Mouse (Mus musculus) ES-Bruce4 (cell line): ENCODE data around the gene Lcn3. TPM values are rescaled to one million over a fixed set of nuclear protein-coding genes. Genes with fewer than 3 reads are reported as not detected.
"Not testable (repeated sequence)": the region's sequence is repeated elsewhere in the genome, so short reads cannot be mapped to it uniquely, and the experiment has no call there.

Experiments
- H3K27ac ChIP-seq: 2 replicates; pipeline ENCODE4 v1.5.1; 2012; ENCODE audit warnings: low read length, inconsistent platforms; ENCODE audit not compliant: insufficient read depth
- H3K27me3 ChIP-seq: 2 replicates; pipeline ENCODE4 v1.6.1; 2012; ENCODE audit warnings: mild to moderate bottlenecking, low read length, inconsistent platforms; ENCODE audit not compliant: control insufficient read depth, poor library complexity, insufficient read depth, severe bottlenecking
- H3K36me3 ChIP-seq: 2 replicates; pipeline ENCODE4 v1.6.1; 2012; ENCODE audit warnings: inconsistent platforms, mild to moderate bottlenecking, low read length, moderate library complexity; ENCODE audit not compliant: control insufficient read depth, poor library complexity, insufficient read depth, severe bottlenecking
- H3K4me1 ChIP-seq: one replicate; pipeline ENCODE4 v1.8.1; 2011; ENCODE audit warnings: low read length; ENCODE audit not compliant: control insufficient read depth, insufficient read depth
- H3K4me3 ChIP-seq: 2 replicates; pipeline ENCODE4 v1.5.1; 2011; ENCODE audit warnings: low read depth, mild to moderate bottlenecking, low read length
- H3K9ac ChIP-seq: 2 replicates; pipeline ENCODE4 v1.6.1; 2012; ENCODE audit warnings: low read depth, mild to moderate bottlenecking, inconsistent platforms; ENCODE audit not compliant: poor library complexity, severe bottlenecking
- H3K9me3 ChIP-seq: replicated peaks from 2 replicates; pipeline ENCODE4 v1.6.1; 2012; ENCODE audit warnings: mild to moderate bottlenecking, low read length, inconsistent platforms; ENCODE audit not compliant: control insufficient read depth, poor library complexity, insufficient read depth, severe bottlenecking
- CTCF ChIP-seq: IDR thresholded peaks from one replicate; pipeline ENCODE4 v1.8.1; 2011; ENCODE audit warnings: low read depth, low read length
- EP300 ChIP-seq: IDR thresholded peaks from 2 replicates; pipeline ENCODE4 v1.6.1; 2011; ENCODE audit warnings: low read depth, low read length; ENCODE audit not compliant: insufficient read depth
- POLR2A ChIP-seq: IDR thresholded peaks from one replicate; pipeline ENCODE4 v1.8.1; 2011; ENCODE audit warnings: low read length; ENCODE audit not compliant: insufficient read depth
- polyA plus RNA-seq: library from polyadenylated mRNA; stranded (reverse); fragments of >200 nt; gene quantifications from 2 replicates; pipeline ENCODE4 v1.2.4, GENCODE M21; 2011; ENCODE audit warnings: low read depth; ENCODE audit not compliant: missing spikeins, insufficient read depth, insufficient read length

Lcn3 gene
- polyA plus RNA-seq, 1 experiment, result not detected

DNA sequence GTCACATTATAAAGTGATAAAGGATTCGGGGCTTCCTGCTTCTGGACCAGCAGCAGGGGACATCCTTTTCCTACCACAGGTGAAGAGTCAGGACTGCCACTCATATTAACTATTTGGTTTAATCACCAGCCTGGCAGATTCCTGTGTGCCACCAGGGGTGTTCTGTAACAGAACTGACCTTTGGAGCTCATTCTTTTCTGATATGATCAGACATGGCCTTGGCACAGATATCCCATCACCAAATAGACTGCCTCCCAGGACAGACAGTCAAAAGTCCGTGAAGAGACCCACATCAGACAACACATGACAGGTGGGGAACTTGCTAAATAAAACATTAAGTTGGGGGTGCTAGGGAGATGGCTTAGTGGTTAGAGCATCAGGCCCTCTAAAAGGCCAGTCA lies 46.3 kb downstream of the Lcn3 start:
- no peaks in the 10 kb centered on the region for H3K27me3 ChIP-seq
- H3K27ac ChIP-seq, result no peak overlapping the region
- H3K4me3 ChIP-seq, result no peak overlapping the region
- TF ChIP-seq POLR2A (no peak), CTCF (no peak), EP300 (no peak)
- no peaks in the 10 kb centered on the region for H3K4me1 ChIP-seq
- no peak overlapping the region for H3K9ac ChIP-seq
- no peaks in the 10 kb centered on the region for H3K36me3 ChIP-seq
- no peaks in the 10 kb centered on the region for H3K9me3 ChIP-seq

DNA sequence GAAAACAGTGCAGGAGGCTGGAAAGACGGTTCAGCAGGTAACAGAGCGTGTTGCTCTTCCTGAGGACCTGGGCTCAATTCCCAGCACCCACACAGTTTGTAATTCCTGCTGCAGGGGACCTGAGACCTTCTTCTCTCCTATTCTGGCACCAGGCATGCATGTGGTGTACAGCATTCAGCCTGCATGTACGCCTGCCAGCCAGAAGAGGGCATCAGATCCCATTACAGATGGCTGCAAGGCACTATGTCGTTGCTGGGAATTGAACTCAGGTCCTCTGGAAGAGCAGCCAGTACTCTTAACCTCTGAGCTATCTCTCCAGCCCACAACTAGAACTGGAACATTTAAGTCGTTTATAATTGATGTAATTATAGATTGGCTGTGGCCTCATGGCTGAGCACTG lies 48.0 kb downstream of the Lcn3 start:
- no peak overlapping the region for H3K27ac ChIP-seq

DNA sequence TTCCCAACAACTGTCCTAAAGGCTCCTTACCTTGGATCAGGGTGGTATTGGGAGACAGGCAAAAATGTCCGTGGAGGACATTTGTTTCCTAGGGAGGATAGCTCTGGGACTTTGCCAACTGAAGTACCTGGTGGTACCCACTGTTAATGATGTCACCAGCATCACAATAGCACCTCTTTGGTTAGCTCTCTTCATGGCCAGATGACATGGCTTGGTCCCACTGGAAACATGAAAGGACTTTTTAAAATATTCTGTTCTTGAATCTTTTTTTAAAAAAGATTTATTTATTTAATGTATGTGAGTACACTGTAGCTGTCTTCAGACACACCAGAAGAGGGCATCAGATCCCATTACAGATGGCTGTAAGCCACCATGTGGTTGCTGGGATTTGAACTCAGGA lies 50.4 kb downstream of the Lcn3 start, which contains the start of gene Glt6d1:
Gene Glt6d1 (minus strand): TSS at position 101 of the 400 bp plus-strand sequence.
- H3K9me3 ChIP-seq, H3K9ac ChIP-seq, H3K27me3 ChIP-seq, H3K36me3 ChIP-seq, H3K4me3 ChIP-seq, H3K4me1 ChIP-seq, H3K27ac ChIP-seq: not testable (repeated sequence)

More for the DNA sequence above, 48.0 kb downstream of the Lcn3 start:
- no peaks in the 10 kb centered on the region for H3K9me3 ChIP-seq
- H3K27me3 ChIP-seq, result no peaks in the 10 kb centered on the region
- no peaks in the 10 kb centered on the region for H3K36me3 ChIP-seq
- no peaks in the 10 kb centered on the region for H3K4me1 ChIP-seq
- H3K4me3 ChIP-seq, result no peak overlapping the region
- no peak overlapping the region for H3K9ac ChIP-seq
- peak; percentile 72 for TF ChIP-seq CTCF
- no peak for TF ChIP-seq POLR2A
- no peak for TF ChIP-seq EP300

Other genes with a start within 250 kb of the Lcn3 start
- gene Traf2, start 218.6 kb upstream of the Lcn3 start, polyA plus RNA-seq, result 9.4 and 9.8 TPM in 2 replicates
- gene Edf1, start 207.7 kb upstream of the Lcn3 start, polyA plus RNA-seq, result 107 and 122 TPM in 2 replicates
- gene Mamdc4, start 190.7 kb upstream of the Lcn3 start, polyA plus RNA-seq, result 0.65 and 3.7 TPM in 2 replicates
- 37.0 and 47.9 TPM in 2 replicates for gene Phpt1, start 190.3 kb upstream of the Lcn3 start, polyA plus RNA-seq
- 0.55 and 0.70 TPM in 2 replicates for gene Ajm1, start 183.8 kb upstream of the Lcn3 start, polyA plus RNA-seq
- gene Rabl6, start 157.0 kb upstream of the Lcn3 start, polyA plus RNA-seq, result 72.5 and 80.2 TPM in 2 replicates
- not detected in 2 replicates for gene Ccdc183, start 147.9 kb upstream of the Lcn3 start, polyA plus RNA-seq
- 12.3 and 13.4 TPM in 2 replicates for gene Tmem141, start 143.6 kb upstream of the Lcn3 start, polyA plus RNA-seq
- not detected in 2 replicates for gene Fcna, start 137.5 kb upstream of the Lcn3 start, polyA plus RNA-seq
- not detected in 2 replicates for gene Lcn8, start 112.4 kb upstream of the Lcn3 start, polyA plus RNA-seq
- gene Lcn5, start 107.6 kb upstream of the Lcn3 start, polyA plus RNA-seq, result not detected in 2 replicates
- not detected in 2 replicates for gene Lcn6, start 88.8 kb upstream of the Lcn3 start, polyA plus RNA-seq
- not detected in 2 replicates for gene Lcn10, start 82.8 kb upstream of the Lcn3 start, polyA plus RNA-seq
- gene Obp2a, start 65.5 kb upstream of the Lcn3 start, polyA plus RNA-seq, result not detected in 2 replicates
- 10.5 and 17.0 TPM in 2 replicates for gene Bmyc, start 58.8 kb upstream of the Lcn3 start, polyA plus RNA-seq
- not detected in 2 replicates for gene Obp2b, start 28.6 kb upstream of the Lcn3 start, polyA plus RNA-seq
- not detected in 2 replicates for gene Lcn11, start 11.4 kb downstream of the Lcn3 start, polyA plus RNA-seq
- gene Gm13539, start 16.7 kb downstream of the Lcn3 start, polyA plus RNA-seq, result not detected in 2 replicates
- not detected in 2 replicates for gene Glt6d1, start 50.3 kb downstream of the Lcn3 start, polyA plus RNA-seq
- gene Lcn9, start 57.6 kb downstream of the Lcn3 start, polyA plus RNA-seq, result not detected in 2 replicates
- gene Sohlh1, start 81.7 kb downstream of the Lcn3 start, polyA plus RNA-seq, result not detected in 2 replicates
- 0.54 and 1.0 TPM in 2 replicates for gene Kcnt1, start 98.2 kb downstream of the Lcn3 start, polyA plus RNA-seq
- 63.0 and 63.4 TPM in 2 replicates for gene Camsap1, start 217.7 kb downstream of the Lcn3 start, polyA plus RNA-seq